Mouse (Mus musculus) G1E (cell line): ENCODE data around the gene Tll1. TPM values are rescaled to one million over a fixed set of nuclear protein-coding genes. Genes with fewer than 3 reads are reported as not detected.

Experiments used
- ATAC-seq: 2 replicates; pipeline ENCODE4 v1.8.0; 2016; ENCODE audit warnings: mild to moderate bottlenecking; ENCODE audit not compliant: insufficient number of reproducible peaks, poor library complexity, low FRiP score, severe bottlenecking; ENCODE audit errors: extremely low read depth
- DNase-seq: peaks from one replicate; pipeline ENCODE4 v3.0.0; 2012; ENCODE audit warnings: low spot score
- H3K27me3 ChIP-seq: 2 replicates; pipeline ENCODE4 v1.6.1; 2012; ENCODE audit warnings: mild to moderate bottlenecking, low read length, inconsistent platforms; ENCODE audit not compliant: insufficient read depth
- H3K36me3 ChIP-seq: replicated peaks from 2 replicates; pipeline ENCODE3; 2012; ENCODE audit warnings: mild to moderate bottlenecking, inconsistent platforms
- H3K4me1 ChIP-seq: 2 replicates; pipeline ENCODE4 v1.6.1; 2012; ENCODE audit warnings: low read depth, low read length, inconsistent platforms, mixed read lengths; ENCODE audit not compliant: insufficient read depth
- H3K4me3 ChIP-seq: 2 replicates; pipeline ENCODE4 v1.5.1; 2012; ENCODE audit warnings: low read depth, mild to moderate bottlenecking, inconsistent platforms, low read length, moderate library complexity, mixed read lengths
- H3K9me3 ChIP-seq: replicated peaks from 2 replicates; pipeline ENCODE4 v1.6.1; 2012; ENCODE audit warnings: inconsistent platforms
- CTCF ChIP-seq: IDR thresholded peaks from 2 replicates; pipeline ENCODE4 v1.5.1; 2012; ENCODE audit warnings: low read depth, low read length, inconsistent platforms, mixed read lengths
- GATA1 ChIP-seq: IDR thresholded peaks from 2 replicates; pipeline ENCODE4 v1.6.1; 2012; ENCODE audit warnings: borderline replicate concordance, low read length, inconsistent platforms, mixed read lengths
- GATA2 ChIP-seq: IDR thresholded peaks from 2 replicates; pipeline ENCODE4 v1.6.1; 2012; ENCODE audit warnings: low read depth, low read length, inconsistent platforms, borderline replicate concordance
- POLR2AphosphoS5 ChIP-seq: IDR thresholded peaks from 2 replicates; pipeline ENCODE4 v1.6.1; 2012; ENCODE audit warnings: low read depth, low read length, inconsistent platforms; ENCODE audit not compliant: insufficient replicate concordance
- TAL1 ChIP-seq: conservative IDR thresholded peaks from 2 replicates; pipeline ENCODE4 v1.6.1; 2012; ENCODE audit warnings: low read depth, low read length, inconsistent platforms, mixed read lengths
- polyA plus RNA-seq: library from polyadenylated mRNA; stranded (reverse); fragments of >175 nt; gene quantifications from 2 replicates; pipeline ENCODE4 v1.2.3, GENCODE M21; 2012
- total RNA-seq, 2 experiments: library from RNA; stranded (forward) in 1 of 2; stranded (reverse) in 1 of 2; fragments of 200-1000 nt in 1 of 2; fragments of >200 nt in 1 of 2; fragmentation: Nextera tagmentation in 1 of 2; gene quantifications; 2 replicates each; pipeline ENCODE4 v1.2.3; 2014 to 2017

Tll1 gene
- total and polyA plus RNA-seq, 3 experiments = 0.11 TPM; not detected in 2

DNA sequence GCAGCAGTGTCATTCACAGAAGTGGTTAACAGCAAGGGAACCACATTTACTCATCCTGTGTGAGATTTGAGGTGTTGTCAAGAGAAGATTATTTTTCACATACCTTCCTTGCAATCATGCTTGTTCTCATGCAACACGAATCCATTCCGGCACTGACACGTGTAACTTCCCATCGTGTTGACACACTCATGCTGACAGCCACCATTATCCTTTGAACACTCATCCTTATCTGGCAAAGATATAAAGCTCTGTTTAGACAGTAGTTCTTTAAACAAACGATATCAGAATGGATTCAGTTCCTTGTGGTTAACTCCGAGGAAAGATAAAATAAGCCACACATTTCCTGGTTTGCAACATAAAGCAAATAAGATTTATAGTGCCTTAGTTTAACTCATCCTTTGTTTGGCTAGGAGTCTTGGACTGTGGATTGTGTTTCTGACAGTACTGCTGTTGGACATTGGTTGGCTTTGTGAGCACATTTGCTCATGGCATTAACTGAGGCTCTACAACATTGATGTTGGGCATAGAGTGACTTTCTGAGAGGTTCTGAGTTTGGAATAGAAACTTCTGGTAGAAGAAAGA is 164.7 kb downstream of the Tll1 start:
- no peaks in the 10 kb centered on the region for H3K4me1 ChIP-seq
- DNase-seq = no peak

GRCm38 (mm10) chr8:64030672-64031385 is 175.2 kb downstream of the Tll1 start:
- H3K27me3 ChIP-seq = no peaks in the 10 kb centered on the region
- TF ChIP-seq GATA1 (no peak), POLR2AphosphoS5 (no peak), CTCF (no peak), GATA2 (no peak), TAL1 (no peak)
- H3K4me1 ChIP-seq = no peaks in the 10 kb centered on the region
- H3K4me3 ChIP-seq = no peak overlapping the region
- H3K9me3 ChIP-seq = no peaks in the 10 kb centered on the region
- DNase-seq = no peak
- ATAC-seq = no peak
- H3K36me3 ChIP-seq = no peaks in the 10 kb centered on the region

More for the DNA sequence above, 164.7 kb downstream of the Tll1 start:
- ATAC-seq = no peak
- Histone ChIP-seq H3K9me3 (no peaks in the 10 kb centered on the region), H3K4me3 (no peak overlapping the region), H3K36me3 (no peaks in the 10 kb centered on the region), H3K27me3 (no peaks in the 10 kb centered on the region)
- TF ChIP-seq CTCF = no peak
- TF ChIP-seq POLR2AphosphoS5 = no peak
- no peak for TF ChIP-seq TAL1
- no peak for TF ChIP-seq GATA2
- no peak for TF ChIP-seq GATA1

DNA sequence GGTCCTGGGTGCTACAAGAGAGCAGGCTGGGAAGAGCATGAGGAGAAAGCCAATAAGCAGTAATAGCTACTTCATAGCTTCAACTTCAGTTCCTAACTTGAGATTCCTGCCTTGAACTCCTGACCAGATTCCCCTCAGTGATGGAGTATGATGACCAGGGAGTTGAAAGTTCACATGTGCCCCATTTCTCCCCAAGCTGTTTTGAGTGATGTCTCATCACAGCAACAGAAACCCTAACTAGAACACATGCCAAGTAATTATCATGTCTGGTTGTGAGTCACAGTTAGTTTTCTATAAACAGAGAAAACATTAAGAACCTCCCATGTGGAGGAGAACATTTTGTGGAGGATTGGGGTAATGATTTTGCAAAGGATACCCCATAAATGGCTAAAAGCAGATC is 176.0 kb downstream of the Tll1 start:
- Histone ChIP-seq H3K27me3 (no peaks in the 10 kb centered on the region), H3K4me1 (no peaks in the 10 kb centered on the region), H3K4me3 (no peak overlapping the region), H3K36me3 (no peaks in the 10 kb centered on the region), H3K9me3 (no peaks in the 10 kb centered on the region)
- TF ChIP-seq GATA1 = no peak
- TF ChIP-seq CTCF = no peak
- TF ChIP-seq TAL1 = no peak
- no peak for TF ChIP-seq POLR2AphosphoS5
- TF ChIP-seq GATA2 = no peak
- no peak for DNase-seq
- no peak for ATAC-seq

- ATAC-seq = no peak
- DNase-seq = no peak
- Histone ChIP-seq H3K4me3 (no peak overlapping the region), H3K9me3 (no peaks in the 10 kb centered on the region), H3K27me3 (no peaks in the 10 kb centered on the region), H3K36me3 (no peaks in the 10 kb centered on the region), H3K4me1 (no peaks in the 10 kb centered on the region)
- TF ChIP-seq TAL1 (no peak), CTCF (no peak), GATA2 (no peak), POLR2AphosphoS5 (no peak), GATA1 (no peak)
Measured at GRCm38 (mm10) chr8:64029525-64029924, 176.5 kb downstream of the Tll1 start.

- Histone ChIP-seq H3K4me3 (no peak overlapping the region), H3K4me1 (no peaks in the 10 kb centered on the region), H3K36me3 (no peaks in the 10 kb centered on the region), H3K27me3 (no peaks in the 10 kb centered on the region), H3K9me3 (no peaks in the 10 kb centered on the region)
- TF ChIP-seq TAL1 = no peak
- no peak for ATAC-seq
- no peak for DNase-seq
Measured at GRCm38 (mm10) chr8:64024359-64024758, 181.7 kb downstream of the Tll1 start.

DNA sequence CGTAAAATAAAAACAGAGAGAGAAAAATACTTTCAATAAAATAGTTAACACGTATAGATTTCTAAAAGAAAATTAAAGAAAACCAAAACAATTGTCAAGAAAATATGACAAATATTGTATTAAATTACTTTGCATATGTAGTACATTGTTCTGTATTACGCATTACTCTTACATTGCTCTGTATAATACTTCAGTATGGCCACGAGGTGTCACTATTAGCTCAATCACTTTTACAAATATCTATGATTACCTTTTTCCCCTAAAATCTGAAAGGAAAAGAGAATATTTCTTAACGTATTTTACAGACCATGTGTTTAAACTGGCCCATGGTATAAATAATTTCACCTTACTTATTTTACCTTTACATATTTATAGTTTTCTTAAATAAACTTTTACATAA is 182.5 kb downstream of the Tll1 start:
- Histone ChIP-seq H3K4me1 (no peaks in the 10 kb centered on the region), H3K4me3 (no peak overlapping the region), H3K36me3 (no peaks in the 10 kb centered on the region), H3K27me3 (no peaks in the 10 kb centered on the region), H3K9me3 (no peaks in the 10 kb centered on the region)
- no peak for TF ChIP-seq GATA2
- no peak for TF ChIP-seq GATA1
- TF ChIP-seq CTCF = no peak
- TF ChIP-seq POLR2AphosphoS5 = no peak
- TF ChIP-seq TAL1 = no peak
- no peak for DNase-seq
- ATAC-seq = no peak
